Mouse (Mus musculus) forebrain, embryonic 14.5 days (tissue): ENCODE data around the gene Lats1. TPM values are rescaled to one million over a fixed set of nuclear protein-coding genes. Genes with fewer than 3 reads are reported as not detected.

Source experiments
- ATAC-seq: fragments of 200-750 bp; cut with Nextera tagmentation; 2 replicates; pipeline ENCODE4 v1.8.0; 2017; ENCODE audit warnings: mild to moderate bottlenecking, moderate library complexity
- DNase-seq: peaks from one replicate; pipeline ENCODE4 v3.0.0-alpha.2; 2015; ENCODE audit warnings: low spot score
- H3K27ac ChIP-seq: fragments of 300-500 bp; sonication (generic); 2 replicates; pipeline ENCODE4 v1.5.1; 2014; ENCODE audit warnings: low read depth, mild to moderate bottlenecking, control low read depth, low read length, moderate library complexity
- H3K27me3 ChIP-seq: fragments of 300-500 bp; sonication (generic); replicated peaks from 2 replicates; pipeline ENCODE4 v1.6.1; 2014; ENCODE audit warnings: low read length, control low read depth, mixed read lengths; ENCODE audit not compliant: control insufficient read depth, insufficient read depth
- H3K36me3 ChIP-seq: fragments of 300-500 bp; sonication (generic); 2 replicates; pipeline ENCODE4 v1.6.1; 2014; ENCODE audit warnings: low read length, control low read depth; ENCODE audit not compliant: control insufficient read depth, insufficient read depth
- H3K4me1 ChIP-seq: fragments of 300-500 bp; sonication (generic); 2 replicates; pipeline ENCODE4 v1.6.1; 2014; ENCODE audit warnings: antibody characterized with exemption, low read length, control low read depth; ENCODE audit not compliant: control insufficient read depth, insufficient read depth
- H3K4me2 ChIP-seq: fragments of 300-500 bp; sonication (generic); 2 replicates; pipeline ENCODE4 v1.6.1; 2014; ENCODE audit warnings: mild to moderate bottlenecking, control low read depth, low read length
- H3K4me3 ChIP-seq: fragments of 300-500 bp; sonication (generic); 2 replicates; pipeline ENCODE4 v1.5.1; 2014; ENCODE audit warnings: low read depth, low read length, control low read depth
- H3K9ac ChIP-seq: fragments of 300-500 bp; sonication (generic); 2 replicates; pipeline ENCODE4 v1.6.1; 2014; ENCODE audit warnings: mild to moderate bottlenecking, low read length, control low read depth, moderate library complexity
- H3K9me3 ChIP-seq: fragments of 300-500 bp; sonication (generic); replicated peaks from 2 replicates; pipeline ENCODE4 v1.6.1; 2016; ENCODE audit warnings: low read length, control low read depth, mixed read lengths; ENCODE audit not compliant: control insufficient read depth
- WGBS: fragments of 180-500 bp; shearing (Covaris S2); extraction: QIAGEN DNeasy Blood & Tissue Kit; methylation state at CpG from one replicate; pipeline ENCODE4 v1.1.7; 2014; 5-methylcytosine and 5-hydroxymethylcytosine counted together
- polyA plus RNA-seq: library from polyadenylated mRNA; unstranded; fragments of >200 nt; fragmentation: Nextera tagmentation; extraction: Ambion mirVana; gene quantifications from 2 replicates; pipeline ENCODE4 v1.2.1, GENCODE M21; 2014

Lats1 gene
- polyA plus RNA-seq, 1 experiment from 2014 or later, result 12.8 TPM

DNA sequence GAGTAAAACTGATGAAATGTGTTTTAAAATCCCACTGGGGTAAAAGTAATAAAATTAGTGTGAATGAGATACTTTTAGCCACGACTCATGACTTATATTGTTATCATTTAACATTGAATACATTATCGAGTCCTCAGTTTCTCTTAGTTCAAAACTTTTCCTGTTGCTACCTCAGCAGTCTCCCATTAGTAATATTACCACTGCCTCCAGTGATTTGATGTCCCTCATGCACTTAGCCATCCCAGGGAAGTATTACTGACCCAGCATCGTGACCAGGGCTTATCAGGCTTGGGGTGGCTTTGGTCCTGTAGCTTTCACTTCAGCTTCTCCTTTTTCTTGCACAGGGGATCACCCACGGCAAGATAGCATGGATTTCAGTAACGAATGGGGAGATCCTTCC, 29.1 kb downstream of the Lats1 start:
- Histone ChIP-seq H3K4me2 (no peak overlapping the region), H3K27me3 (no peaks in the 10 kb centered on the region), H3K4me1 (no peaks in the 10 kb centered on the region), H3K27ac (no peak overlapping the region), H3K4me3 (no peak overlapping the region), H3K9ac (no peak overlapping the region), H3K9me3 (no peaks in the 10 kb centered on the region), H3K36me3 (peaks cover 71% of the 10 kb centered on the region)
- no peak for DNase-seq
- no peak for ATAC-seq
- 93% methylated on average over 5 of the region's 5 CpGs for WGBS

DNA sequence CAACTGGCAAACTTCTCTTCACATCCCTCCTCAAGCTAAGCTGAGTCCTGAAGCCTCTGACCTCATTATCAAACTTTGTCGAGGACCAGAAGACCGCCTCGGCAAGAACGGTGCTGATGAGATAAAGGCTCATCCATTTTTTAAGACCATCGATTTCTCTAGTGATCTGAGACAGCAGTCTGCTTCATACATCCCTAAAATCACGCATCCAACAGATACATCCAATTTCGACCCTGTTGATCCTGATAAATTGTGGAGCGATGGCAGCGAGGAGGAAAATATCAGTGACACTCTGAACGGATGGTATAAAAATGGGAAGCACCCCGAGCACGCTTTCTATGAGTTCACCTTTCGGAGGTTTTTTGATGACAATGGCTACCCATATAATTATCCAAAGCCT, 31.5 kb downstream of the Lats1 start:
- H3K27ac ChIP-seq, result no peak overlapping the region
- H3K4me1 ChIP-seq, result no peaks in the 10 kb centered on the region
- no peak overlapping the region for H3K4me3 ChIP-seq
- DNase-seq, result no peak
- no peak overlapping the region for H3K9ac ChIP-seq
- no peak overlapping the region for H3K4me2 ChIP-seq
- no peak for ATAC-seq
- WGBS, result 96% methylated on average over 13 of the region's 13 CpGs
- no peaks in the 10 kb centered on the region for H3K27me3 ChIP-seq
- no peaks in the 10 kb centered on the region for H3K9me3 ChIP-seq
- H3K36me3 ChIP-seq, result peaks cover 63% of the 10 kb centered on the region

DNA sequence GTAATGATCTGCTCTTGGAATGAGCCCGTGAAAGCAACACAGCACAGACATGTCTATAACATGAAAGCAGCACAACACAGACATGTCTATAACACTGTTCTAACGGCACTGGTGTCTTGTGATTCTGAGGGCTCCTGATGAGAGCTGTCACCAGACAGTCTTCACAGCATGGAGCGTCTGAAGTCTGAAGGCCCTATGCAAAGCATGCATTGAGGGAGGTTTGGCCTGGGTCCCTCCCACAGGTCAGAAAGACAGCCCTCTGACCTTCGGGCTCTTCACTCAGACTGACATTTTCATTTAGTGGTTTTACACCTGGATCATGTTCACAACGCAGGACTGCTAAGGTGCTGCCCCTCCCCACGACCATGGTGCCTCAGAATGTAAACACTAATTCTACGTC, 34.0 kb downstream of the Lats1 start:
- no peaks in the 10 kb centered on the region for H3K4me1 ChIP-seq

DNA sequence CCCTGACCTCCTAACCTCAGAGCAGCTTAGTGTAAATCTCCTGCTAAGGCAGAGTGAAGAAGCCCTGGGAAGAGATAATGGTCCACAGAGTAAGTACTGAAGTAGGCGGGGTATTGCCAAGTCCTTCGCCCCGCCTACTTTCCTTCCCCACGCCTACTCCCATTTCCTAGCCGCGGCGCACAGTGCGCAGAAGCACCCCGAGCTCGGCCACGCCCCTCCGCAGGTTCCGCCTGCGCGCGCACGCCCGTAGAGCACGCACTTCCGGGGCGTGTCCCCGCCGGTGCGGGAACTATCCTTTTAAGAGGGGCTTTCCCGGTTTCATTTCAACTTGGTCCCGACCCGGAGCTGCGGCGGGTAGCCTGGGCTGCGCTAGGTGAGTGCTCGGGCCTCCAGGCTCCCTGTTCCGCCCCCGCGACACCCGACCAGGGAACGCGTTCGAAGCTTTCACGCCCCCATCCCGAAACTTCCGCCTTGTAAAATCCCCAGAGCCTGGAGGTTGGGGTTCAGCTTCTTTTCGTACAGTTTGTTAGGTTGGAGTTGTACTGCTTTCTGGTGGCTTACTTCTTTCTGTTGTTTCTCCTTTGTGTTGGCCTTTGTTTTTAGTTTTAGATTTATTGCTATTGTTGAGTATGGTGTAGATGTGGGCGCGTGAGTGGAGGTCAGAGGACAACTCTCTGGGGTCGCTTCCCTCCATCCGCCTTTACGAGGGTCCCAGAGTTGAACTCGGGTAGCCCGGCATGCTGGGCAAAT, 44.9 kb downstream of the Lats1 start, which contains the start of gene Katna1:
Katna1 (plus strand) TSS at position 250 of the 750 bp plus-strand sequence.
- Histone ChIP-seq H3K4me3 (peak within 1 kb of the TSS; percentile 81), H3K4me2 (peak within 1 kb of the TSS; percentile 89), H3K27ac (no peak within 1 kb of the TSS), H3K27me3 (no peaks in the 10 kb centered on the region), H3K4me1 (no peaks in the 10 kb centered on the region), H3K36me3 (no peaks in the 10 kb centered on the region), H3K9me3 (no peaks in the 10 kb centered on the region), H3K9ac (peak within 1 kb of the TSS; percentile 77)
- under 1% methylated on average over 49 of the region's 49 CpGs for WGBS
- ATAC-seq, result peak; percentile 99
- DNase-seq, result peak; percentile 96

More for the DNA sequence above, 34.0 kb downstream of the Lats1 start:
- 88% methylated on average over 7 of the region's 7 CpGs for WGBS
- Histone ChIP-seq H3K36me3 (peaks cover 52% of the 10 kb centered on the region), H3K4me3 (no peak overlapping the region), H3K27ac (no peak overlapping the region), H3K9me3 (no peaks in the 10 kb centered on the region), H3K9ac (no peak overlapping the region), H3K4me2 (no peak overlapping the region), H3K27me3 (no peaks in the 10 kb centered on the region)
- ATAC-seq, result no peak
- no peak for DNase-seq

DNA sequence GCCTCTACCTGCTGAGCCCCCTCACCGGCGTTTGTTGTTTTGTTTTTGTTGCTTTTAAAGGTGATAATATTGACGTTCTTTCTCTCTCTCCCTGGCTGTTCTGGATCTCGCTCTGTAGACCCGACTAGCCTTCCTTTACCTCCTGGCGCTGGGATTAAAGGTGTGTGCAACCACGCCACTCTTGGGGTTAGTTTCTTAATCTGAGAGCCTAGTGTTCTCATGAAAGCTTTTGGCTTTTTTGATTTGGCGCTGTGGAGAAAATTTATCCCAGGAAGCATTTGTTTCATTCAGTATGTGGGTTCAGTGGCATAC, 45.4 kb downstream of the Lats1 start:
- no peak overlapping the region for H3K27ac ChIP-seq
- peak overlapping the region; percentile 81 for H3K4me3 ChIP-seq

DNA sequence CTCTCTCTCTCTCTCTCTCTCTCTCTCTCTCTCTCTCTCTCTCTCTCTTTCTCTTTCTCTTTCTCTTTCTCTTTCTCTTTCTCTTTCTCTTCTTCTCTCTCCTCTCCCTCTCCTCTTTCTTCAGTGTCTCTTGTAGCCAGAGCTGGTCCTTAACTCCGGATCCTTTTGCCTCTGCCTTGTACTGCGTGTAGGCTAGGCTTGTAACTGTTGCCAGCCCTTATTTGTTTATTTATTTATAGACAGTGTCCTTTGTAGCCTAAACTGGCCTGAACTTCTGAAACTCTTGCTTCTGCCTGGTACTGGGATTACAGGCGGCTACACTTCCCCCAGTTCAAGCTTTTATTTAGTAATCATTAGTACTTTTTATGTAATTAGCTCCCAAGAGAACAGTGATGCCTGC, 46.0 kb downstream of the Lats1 start:
- ATAC-seq (no peak), DNase-seq (no peak)
- Histone ChIP-seq H3K4me2 (peak overlapping the region; percentile 89), H3K9me3 (no peaks in the 10 kb centered on the region), H3K27me3 (no peaks in the 10 kb centered on the region), H3K9ac (peak overlapping the region; percentile 30; the same call in 1 of the 2 replicates), H3K27ac (no peak overlapping the region), H3K36me3 (no peaks in the 10 kb centered on the region), H3K4me3 (peak overlapping the region; percentile 81; the same call in 1 of the 2 replicates), H3K4me1 (no peaks in the 10 kb centered on the region)
- 27% methylated on average over 3 of the region's 3 CpGs for WGBS

More for the DNA sequence above, 45.4 kb downstream of the Lats1 start:
- H3K27me3 ChIP-seq, result no peaks in the 10 kb centered on the region
- no peaks in the 10 kb centered on the region for H3K4me1 ChIP-seq
- no peaks in the 10 kb centered on the region for H3K36me3 ChIP-seq
- ATAC-seq (no peak), DNase-seq (no peak)
- H3K9ac ChIP-seq, result peak overlapping the region; percentile 77
- no peaks in the 10 kb centered on the region for H3K9me3 ChIP-seq
- peak overlapping the region; percentile 89 for H3K4me2 ChIP-seq
- 0% methylated on average over 8 of the region's 8 CpGs for WGBS

DNA sequence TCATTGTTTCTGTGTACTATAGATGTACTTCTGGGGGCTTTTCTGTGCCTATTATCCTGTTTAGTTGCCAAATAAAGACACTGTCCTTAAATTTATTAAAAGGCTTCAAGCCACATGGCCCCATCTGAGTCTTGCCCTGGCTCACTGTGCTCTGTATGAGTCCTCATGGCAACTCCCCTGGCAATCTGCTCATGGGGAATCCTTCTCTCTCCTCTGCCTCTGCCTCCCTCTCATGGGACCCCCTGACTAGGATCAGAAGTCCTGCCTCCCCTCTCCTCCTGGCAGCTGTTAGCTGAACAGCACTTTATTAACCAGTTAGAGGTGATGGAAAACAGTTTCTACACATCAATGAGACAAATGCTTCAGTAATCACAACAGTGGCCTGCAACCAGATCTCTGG, 50.6 kb downstream of the Lats1 start:
- no peaks in the 10 kb centered on the region for H3K36me3 ChIP-seq
- no peak overlapping the region for H3K27ac ChIP-seq
- no peak overlapping the region for H3K9ac ChIP-seq
- no peaks in the 10 kb centered on the region for H3K4me1 ChIP-seq
- H3K27me3 ChIP-seq, result no peaks in the 10 kb centered on the region
- H3K4me3 ChIP-seq, result no peak overlapping the region
- H3K9me3 ChIP-seq, result no peaks in the 10 kb centered on the region
- no peak for DNase-seq
- ATAC-seq, result no peak
- no peak overlapping the region for H3K4me2 ChIP-seq

DNA sequence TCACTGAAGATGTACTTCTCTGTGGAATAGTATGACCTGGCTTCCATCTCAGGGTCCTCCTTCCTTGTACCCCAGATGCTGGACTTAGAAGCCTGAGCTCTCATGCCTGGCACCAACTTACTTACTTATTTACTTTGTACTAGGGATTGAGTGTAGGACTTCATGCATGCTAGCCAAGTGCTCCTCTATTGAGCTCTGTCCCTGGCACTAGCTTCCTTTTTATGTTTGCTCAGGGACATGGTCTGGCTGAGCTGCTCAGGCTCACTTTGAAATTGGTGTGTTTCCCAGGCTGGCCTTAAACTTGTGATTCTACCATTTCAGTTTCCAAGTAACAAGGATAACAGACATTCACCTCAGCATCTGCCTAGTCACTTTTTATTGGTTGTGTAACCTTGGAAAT, 56.1 kb downstream of the Lats1 start:
- no peaks in the 10 kb centered on the region for H3K4me1 ChIP-seq
- ATAC-seq, result no peak
- no peak overlapping the region for H3K27ac ChIP-seq
- no peaks in the 10 kb centered on the region for H3K27me3 ChIP-seq
- no peaks in the 10 kb centered on the region for H3K9me3 ChIP-seq
- DNase-seq, result no peak
- no peak overlapping the region for H3K4me3 ChIP-seq
- no peak overlapping the region for H3K9ac ChIP-seq
- peaks cover 8% of the 10 kb centered on the region for H3K36me3 ChIP-seq
- no peak overlapping the region for H3K4me2 ChIP-seq

DNA sequence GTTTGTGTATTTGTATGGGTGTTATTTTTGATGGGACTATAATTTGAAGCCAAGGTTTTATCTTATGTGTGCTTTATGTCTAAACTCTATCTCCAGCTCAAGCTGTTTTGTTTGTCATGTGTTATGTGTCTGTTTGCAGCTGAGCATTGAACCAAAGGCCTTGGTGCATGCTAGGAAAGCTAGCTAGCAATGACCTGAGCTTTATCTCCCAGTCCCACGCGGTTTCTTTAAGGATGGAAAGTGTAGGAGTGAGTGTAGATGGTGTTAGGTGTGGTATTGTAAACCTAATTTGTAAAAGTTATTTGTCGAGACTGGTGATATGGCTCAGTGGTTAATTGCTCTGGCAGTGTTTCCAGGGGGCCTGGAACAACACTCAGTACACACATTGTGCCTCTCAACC, 56.9 kb downstream of the Lats1 start:
- DNase-seq (no peak), ATAC-seq (no peak)
- H3K9ac ChIP-seq, result no peak overlapping the region
- H3K4me2 ChIP-seq, result no peak overlapping the region
- H3K4me3 ChIP-seq, result no peak overlapping the region
- H3K4me1 ChIP-seq, result no peaks in the 10 kb centered on the region
- 76% methylated on average over 3 of the region's 3 CpGs for WGBS
- H3K27me3 ChIP-seq, result no peaks in the 10 kb centered on the region
- no peaks in the 10 kb centered on the region for H3K9me3 ChIP-seq
- no peak overlapping the region for H3K27ac ChIP-seq
- H3K36me3 ChIP-seq, result peaks cover 12% of the 10 kb centered on the region
